Mouse (Mus musculus) erythroid progenitor cell, adult 5-6 weeks (primary cell): Measurements from ENCODE around the gene Akap7. TPM values are rescaled to one million over a fixed set of nuclear protein-coding genes. Genes with fewer than 3 reads are reported as not detected.
A peak's percentile ranks its signal among the peaks of the same experiment; 100 is the strongest.

Experiments
- ATAC-seq: replicated peaks from 2 replicates; pipeline ENCODE4 v1.8.0; 2016; ENCODE audit warnings: moderate number of reproducible peaks, mild to moderate bottlenecking, moderate TSS enrichment, inconsistent platforms; ENCODE audit not compliant: poor library complexity, low FRiP score, severe bottlenecking
- total RNA-seq, 2 experiments: library from RNA; stranded (forward) in 1 of 2; stranded (reverse) in 1 of 2; fragments of 150-400 nt in 1 of 2; fragments of 186-747, 209-891 nt in 1 of 2; gene quantifications; 2 replicates each; pipeline versions ENCODE4 v1.2.3 to v1.2.4; 2015 to 2017; ENCODE audit warnings: low replicate concordance in 2 of 2

Gene Akap7
- total RNA-seq, 2 experiments from 2014 or later = 82.3 to 87.2 TPM

GRCm38 (mm10) chr10:25299031-25299529 lies 8.6 kb downstream of the Akap7 start:
- peak; percentile 83 for ATAC-seq

- ATAC-seq = peak; percentile 47
Observed at GRCm38 (mm10) chr10:25298264-25298671, 9.4 kb downstream of the Akap7 start.

GRCm38 (mm10) chr10:25297666-25298263 lies 9.9 kb downstream of the Akap7 start:
- peak; percentile 50 for ATAC-seq

GRCm38 (mm10) chr10:25296657-25297369 lies 10.9 kb downstream of the Akap7 start:
- ATAC-seq = peak; percentile 60

DNA sequence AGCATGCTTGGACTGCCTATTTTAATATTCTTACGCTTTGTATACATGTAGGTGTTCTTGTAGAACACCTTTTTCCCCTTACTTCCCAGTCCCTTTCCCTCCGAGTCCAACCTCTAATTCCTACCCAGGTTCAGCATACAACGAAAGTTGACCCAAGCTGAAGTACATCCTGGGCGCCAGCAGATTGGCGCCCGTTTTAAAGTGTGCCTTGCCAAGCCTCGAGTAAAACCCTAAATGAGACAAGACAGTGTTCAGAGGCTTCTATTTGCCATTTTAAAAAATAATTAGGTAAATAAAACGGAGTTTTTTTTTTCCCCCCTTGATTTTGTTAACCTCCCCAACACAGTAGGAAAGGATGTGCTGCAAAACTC lies 11.4 kb downstream of the Akap7 start:
- no peak for ATAC-seq

DNA sequence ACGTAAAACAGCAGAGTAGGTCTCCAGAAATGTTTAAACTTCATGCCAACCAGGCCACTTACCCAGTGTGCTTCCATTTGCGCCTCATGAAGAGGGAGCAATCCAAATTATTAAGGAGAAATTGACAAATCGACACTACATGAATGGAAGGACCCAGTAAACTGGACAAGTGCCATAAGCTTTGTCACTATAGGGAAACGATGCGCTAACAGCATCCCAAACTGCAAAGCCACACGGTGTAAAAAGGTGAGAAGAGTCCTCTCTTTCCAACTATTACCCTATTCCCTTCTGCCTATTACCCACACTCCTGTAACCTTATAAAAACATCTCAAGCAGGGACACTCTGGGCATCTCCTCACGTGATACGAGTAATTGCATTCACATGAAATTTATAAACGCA lies 11.8 kb downstream of the Akap7 start:
- no peak for ATAC-seq

DNA sequence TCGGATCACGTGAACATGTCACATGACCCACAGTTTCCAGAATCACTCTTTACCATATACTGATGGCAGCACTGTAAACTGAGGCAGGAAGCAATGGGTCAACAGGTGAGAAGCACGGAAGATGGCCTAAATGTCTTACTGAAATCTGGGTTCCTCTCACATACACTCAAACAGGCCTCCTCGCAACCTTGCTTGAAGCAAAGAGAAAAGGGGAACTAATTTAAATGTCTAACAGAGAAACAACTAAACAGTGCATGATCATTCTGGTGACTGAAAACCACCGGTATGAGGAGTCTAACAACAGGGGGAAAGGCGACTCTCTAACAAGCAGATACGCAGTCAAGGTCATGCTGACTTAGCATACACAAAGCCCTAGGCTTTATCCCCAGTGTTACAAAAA lies 12.7 kb downstream of the Akap7 start:
- no peak for ATAC-seq

DNA sequence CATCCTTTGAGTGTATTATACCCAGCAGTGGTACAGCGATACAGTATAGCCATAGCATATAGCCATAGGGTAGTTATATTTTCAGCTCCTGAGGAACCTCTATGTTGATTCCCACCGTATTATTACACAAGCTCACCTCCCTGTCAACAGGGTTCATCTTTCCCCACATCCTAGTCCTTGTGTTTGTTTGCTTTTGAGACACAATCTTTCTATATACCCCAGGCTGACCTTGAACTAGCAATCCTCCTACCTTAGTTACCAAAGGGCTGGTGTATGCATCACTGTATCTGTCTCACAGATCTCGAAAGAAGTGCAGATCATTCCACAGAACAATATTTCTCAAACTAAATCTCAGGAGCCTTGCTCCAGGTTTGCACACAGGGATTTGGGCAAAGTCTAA lies 13.9 kb downstream of the Akap7 start:
- no peak for ATAC-seq

DNA sequence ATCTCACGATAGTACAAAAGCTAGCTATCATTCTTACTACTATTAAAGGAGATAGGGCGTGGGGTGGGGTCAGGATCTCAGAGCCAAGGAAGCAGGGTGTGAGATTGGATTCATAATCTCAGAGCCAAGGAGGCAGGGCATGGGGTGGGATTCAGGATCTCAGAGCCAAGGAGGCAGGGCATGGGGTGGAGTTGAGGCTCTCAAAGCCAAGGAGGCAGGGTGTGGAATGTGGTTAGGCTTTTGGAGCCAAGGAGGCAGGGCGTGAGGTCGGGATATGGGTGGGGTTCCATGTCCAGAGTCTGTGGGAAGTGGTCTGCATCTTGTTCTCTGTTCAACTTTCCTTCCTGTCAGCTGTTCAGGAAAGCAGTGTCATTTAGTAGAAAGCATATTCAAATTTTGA lies 16.6 kb downstream of the Akap7 start:
- no peak for ATAC-seq

- ATAC-seq = no peak
Observed at GRCm38 (mm10) chr10:25285100-25285811, 22.4 kb downstream of the Akap7 start.

GRCm38 (mm10) chr10:25284427-25285099 lies 23.1 kb downstream of the Akap7 start:
- no peak for ATAC-seq

- ATAC-seq = no peak
Observed at GRCm38 (mm10) chr10:25283397-25283796, 24.3 kb downstream of the Akap7 start.

DNA sequence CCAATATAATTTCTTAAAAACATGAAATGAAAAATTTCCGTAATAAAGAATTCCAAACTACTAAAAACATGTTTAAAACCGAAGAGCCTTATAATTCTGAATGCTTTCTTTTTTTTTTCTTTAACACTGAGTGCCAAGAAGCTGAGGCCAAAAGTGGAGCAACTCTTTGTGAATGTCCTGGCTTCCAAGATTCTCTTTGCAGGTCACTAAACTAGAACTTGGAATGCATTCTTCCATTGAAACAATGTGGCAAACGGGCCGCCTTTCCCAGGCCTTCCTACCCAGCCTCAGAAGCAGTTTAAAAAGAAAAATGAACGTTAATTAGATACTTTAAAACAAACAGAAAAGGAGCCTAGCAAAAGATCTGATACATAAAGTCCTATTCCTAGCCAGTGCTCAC lies 27.5 kb downstream of the Akap7 start:
- ATAC-seq = no peak

DNA sequence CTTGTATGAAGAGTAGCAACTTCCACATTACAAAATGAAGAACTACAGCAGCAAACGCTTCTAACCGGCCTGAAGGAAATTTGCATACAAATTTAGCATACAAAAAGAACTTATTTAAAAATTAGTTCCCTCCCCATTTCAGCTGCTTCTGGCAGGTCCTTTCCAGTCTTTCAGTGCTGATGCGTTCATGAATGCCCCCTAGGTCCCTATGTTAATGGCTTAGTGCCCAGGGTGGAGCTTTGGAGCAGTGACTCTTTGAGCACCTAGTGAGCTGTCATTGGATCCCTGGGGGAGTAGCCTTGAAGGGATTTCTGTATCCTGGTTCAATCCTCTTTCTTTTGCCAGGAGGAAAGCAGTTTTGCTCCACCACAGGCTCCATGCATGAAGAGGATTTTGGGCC lies 28.3 kb downstream of the Akap7 start:
- no peak for ATAC-seq

DNA sequence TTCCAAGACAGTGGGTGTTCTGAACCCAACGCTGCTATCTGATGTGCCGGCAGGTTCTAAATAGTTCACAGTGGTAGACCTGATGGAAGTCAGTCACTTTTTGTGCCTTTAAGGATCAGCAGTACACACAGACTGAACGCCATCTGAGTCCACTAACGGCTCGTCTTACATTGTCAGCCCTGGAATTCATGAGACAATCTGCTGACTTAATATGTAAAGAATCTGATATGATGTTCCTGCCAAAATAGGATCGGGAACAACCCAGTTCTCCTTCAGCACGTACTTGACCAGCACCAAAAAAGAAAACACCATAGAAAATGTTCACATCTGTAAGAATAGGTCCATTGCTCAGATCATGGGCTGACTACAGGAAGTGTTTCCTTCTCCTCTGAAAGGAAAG lies 32.2 kb downstream of the Akap7 start:
- ATAC-seq = no peak

GRCm38 (mm10) chr10:25274621-25275330 lies 32.9 kb downstream of the Akap7 start:
- no peak for ATAC-seq

- no peak for ATAC-seq
Observed at GRCm38 (mm10) chr10:25273731-25274130, 33.9 kb downstream of the Akap7 start.

DNA sequence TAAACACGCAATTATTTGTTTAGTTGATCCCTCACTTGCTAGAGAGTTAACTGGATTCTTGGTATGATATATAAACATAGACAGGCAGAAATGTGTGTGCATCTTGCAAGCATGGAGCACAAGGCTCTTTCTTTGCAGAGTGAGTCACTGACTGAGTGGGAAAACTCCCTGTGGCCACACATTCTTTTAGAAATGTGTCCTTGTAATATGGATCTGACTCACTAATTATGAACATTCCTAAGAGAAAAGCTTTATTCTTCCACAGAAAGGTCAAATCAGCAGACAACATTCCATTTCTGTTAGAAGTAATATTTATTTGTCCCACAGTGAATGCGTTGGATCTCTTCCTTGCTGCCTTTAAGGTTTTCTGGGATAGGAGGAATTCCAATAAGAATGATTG lies 35.9 kb downstream of the Akap7 start:
- no peak for ATAC-seq

GRCm38 (mm10) chr10:25271207-25271606 lies 36.5 kb downstream of the Akap7 start:
- no peak for ATAC-seq
